Mouse (Mus musculus) heart, postnatal 0 days (tissue): ENCODE measurements around the gene Dnaaf2. TPM values are rescaled to one million over a fixed set of nuclear protein-coding genes. Genes with fewer than 3 reads are reported as not detected.
"Not testable (repeated sequence)": the region's sequence is repeated elsewhere in the genome, so short reads cannot be mapped to it uniquely, and the experiment has no call there.

Source experiments
- ATAC-seq: fragments of 200-750 bp; cut with Nextera tagmentation; 2 replicates; pipeline ENCODE4 v1.8.0; 2017; ENCODE audit warnings: low read depth, moderate number of reproducible peaks, moderate library complexity; ENCODE audit not compliant: insufficient read depth
- DNase-seq: peaks from one replicate; pipeline ENCODE4 v3.0.0-alpha.2; 2016; ENCODE audit warnings: low spot score
- H3K27ac ChIP-seq: fragments of 300-500 bp; sonication (generic); 2 replicates; pipeline ENCODE4 v1.5.1; 2014; ENCODE audit warnings: low read depth, mild to moderate bottlenecking
- H3K27me3 ChIP-seq: fragments of 300-500 bp; sonication (generic); 2 replicates; pipeline ENCODE4 v1.6.1; 2014; ENCODE audit warnings: low read length, mixed read lengths; ENCODE audit not compliant: control insufficient read depth, insufficient read depth
- H3K36me3 ChIP-seq: fragments of 300-500 bp; sonication (generic); replicated peaks from 2 replicates; pipeline ENCODE4 v1.6.1; 2014; ENCODE audit warnings: low read length, mixed read lengths; ENCODE audit not compliant: control insufficient read depth, insufficient read depth
- H3K4me1 ChIP-seq: fragments of 300-500 bp; sonication (generic); 2 replicates; pipeline ENCODE4 v1.6.1; 2014; ENCODE audit warnings: antibody characterized with exemption; ENCODE audit not compliant: control insufficient read depth, insufficient read depth
- H3K4me2 ChIP-seq: fragments of 300-500 bp; sonication (generic); 2 replicates; pipeline ENCODE4 v1.6.1; 2014; ENCODE audit warnings: low read depth, mild to moderate bottlenecking, low read length, moderate library complexity
- H3K4me3 ChIP-seq: fragments of 300-500 bp; sonication (generic); 2 replicates; pipeline ENCODE4 v1.5.1; 2014; ENCODE audit warnings: low read depth, low read length
- H3K9ac ChIP-seq: fragments of 300-500 bp; sonication (generic); replicated peaks from 2 replicates; pipeline ENCODE4 v1.6.1; 2014; ENCODE audit warnings: low read depth, low read length, mixed read lengths
- H3K9me3 ChIP-seq: fragments of 300-500 bp; sonication (generic); replicated peaks from 2 replicates; pipeline ENCODE4 v1.6.1; 2016; ENCODE audit warnings: low read length; ENCODE audit not compliant: control insufficient read depth
- CTCF ChIP-seq: IDR thresholded peaks from 2 replicates; pipeline ENCODE4 v1.5.1; 2016; ENCODE audit warnings: antibody characterized with exemption, control low read depth, low read depth
- EP300 ChIP-seq: IDR thresholded peaks from 2 replicates; pipeline ENCODE4 v1.6.1; 2016; ENCODE audit warnings: antibody characterized with exemption, low read depth
- WGBS: fragments of 180-500 bp; shearing (Covaris S2); extraction: QIAGEN DNeasy Blood & Tissue Kit; methylation state at CpG from one replicate; pipeline ENCODE4 v1.1.7; 2014; 5-methylcytosine and 5-hydroxymethylcytosine counted together
- polyA plus RNA-seq: library from polyadenylated mRNA; unstranded; fragments of >200 nt; fragmentation: Nextera tagmentation; extraction: Ambion mirVana; gene quantifications from 2 replicates; pipeline ENCODE4 v1.2.1, GENCODE M21; 2015
- total RNA-seq: library from RNA; depleted of rRNA; stranded (reverse); fragments of >200 nt; gene quantifications from 2 replicates; pipeline ENCODE4 v1.2.3, GENCODE M21; 2014; ENCODE audit warnings: low replicate concordance

Dnaaf2 gene
- total and polyA plus RNA-seq, 2 experiments from 2014 or later: 1.8 to 3.8 TPM

DNA sequence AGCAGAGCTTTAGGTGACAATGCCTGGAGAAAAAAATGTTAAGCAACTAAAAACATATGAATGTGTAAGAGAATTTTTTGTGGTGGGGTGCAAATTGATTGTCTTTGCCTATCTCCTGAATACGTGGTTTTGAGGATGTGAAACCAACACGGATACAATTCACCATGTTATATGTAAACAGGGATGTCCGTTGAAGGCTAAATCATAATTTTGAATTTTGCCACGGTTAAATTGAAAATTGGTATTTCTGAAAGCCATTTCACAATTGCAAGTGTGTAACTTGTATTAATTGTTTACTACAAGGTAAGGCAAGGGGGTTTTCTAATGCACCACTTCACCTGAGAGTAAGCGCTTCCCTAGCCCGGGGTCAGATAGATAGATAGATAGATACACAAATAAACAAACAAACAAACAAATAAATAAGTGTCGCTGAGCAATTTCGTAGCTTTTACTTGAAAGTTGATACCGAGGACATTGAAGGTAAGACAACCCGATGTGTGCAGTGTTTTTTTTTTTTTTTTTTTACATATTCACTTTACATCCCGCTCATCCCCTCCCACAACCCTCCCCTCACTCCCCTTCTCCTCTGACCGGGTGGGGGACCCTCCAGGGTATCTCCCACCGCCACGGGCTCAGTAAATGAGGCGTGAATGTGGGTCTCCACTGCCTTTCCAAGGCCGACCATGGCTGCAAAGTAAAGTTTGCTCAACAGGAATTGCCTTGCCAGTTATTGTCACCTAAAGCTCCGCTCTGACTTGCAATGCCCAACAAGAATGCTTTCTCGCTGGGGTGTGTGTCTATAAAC, 30.4 kb downstream of the Dnaaf2 start:
- TF ChIP-seq EP300 (no peak), CTCF (no peak)
- WGBS: 9% methylated on average over 18 of the region's 18 CpGs
- H3K9ac ChIP-seq: peak overlapping the region; percentile 69
- peak overlapping the region; percentile 97 for H3K4me2 ChIP-seq
- ATAC-seq: no peak
- no peaks in the 10 kb centered on the region for H3K27me3 ChIP-seq
- H3K4me1 ChIP-seq: peaks cover 13% of the 10 kb centered on the region; the same call in 1 of the 2 replicates
- DNase-seq: no peak
- H3K4me3 ChIP-seq: peak overlapping the region; percentile 80
- H3K36me3 ChIP-seq: 0 out of 2 replicates have a peak, but pooled peaks cover 4% of the 10 kb centered on the region
- H3K9me3 ChIP-seq: no peaks in the 10 kb centered on the region
- peak overlapping the region; percentile 80 for H3K27ac ChIP-seq

DNA sequence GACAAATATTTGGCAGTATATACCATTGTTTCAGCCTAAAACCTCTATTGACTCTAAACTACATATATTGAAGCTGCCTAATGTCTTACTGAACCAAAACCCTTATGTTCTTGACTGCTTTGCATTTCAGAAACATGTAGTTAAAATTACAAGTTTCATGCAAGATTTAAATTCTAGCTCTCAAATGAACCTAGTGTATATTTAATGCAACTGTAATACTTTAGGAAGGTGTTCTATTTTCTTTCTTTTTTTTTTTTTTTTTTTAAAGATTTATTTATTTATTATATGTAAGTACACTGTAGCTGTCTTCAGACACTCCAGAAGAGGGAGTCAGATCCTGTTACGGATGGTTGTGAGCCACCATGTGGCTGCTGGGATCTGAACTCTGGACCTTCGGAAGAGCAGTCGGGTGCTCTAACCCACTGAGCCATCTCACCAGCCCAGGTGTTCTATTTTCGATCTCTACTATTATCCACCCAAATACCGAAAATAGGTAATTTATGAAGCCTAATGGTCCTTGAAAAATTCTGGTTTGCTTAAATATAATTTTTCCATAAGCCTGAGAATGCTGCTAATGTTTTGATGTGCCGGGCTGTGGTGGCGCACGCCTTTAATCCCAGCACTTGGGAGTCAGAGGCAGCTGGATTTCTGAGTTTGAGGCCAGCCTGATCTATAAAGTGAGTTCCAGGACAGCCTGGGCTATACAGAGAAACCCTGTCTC, 31.2 kb downstream of the Dnaaf2 start:
- ATAC-seq, H3K4me2 ChIP-seq, H3K9ac ChIP-seq, H3K27ac ChIP-seq, H3K4me3 ChIP-seq, H3K9me3 ChIP-seq, DNase-seq, H3K36me3 ChIP-seq, H3K27me3 ChIP-seq: not testable (repeated sequence)
- H3K4me1 ChIP-seq: peaks cover 13% of the 10 kb centered on the region; the same call in 1 of the 2 replicates
- WGBS: 66% methylated on average over 8 of the region's 8 CpGs

DNA sequence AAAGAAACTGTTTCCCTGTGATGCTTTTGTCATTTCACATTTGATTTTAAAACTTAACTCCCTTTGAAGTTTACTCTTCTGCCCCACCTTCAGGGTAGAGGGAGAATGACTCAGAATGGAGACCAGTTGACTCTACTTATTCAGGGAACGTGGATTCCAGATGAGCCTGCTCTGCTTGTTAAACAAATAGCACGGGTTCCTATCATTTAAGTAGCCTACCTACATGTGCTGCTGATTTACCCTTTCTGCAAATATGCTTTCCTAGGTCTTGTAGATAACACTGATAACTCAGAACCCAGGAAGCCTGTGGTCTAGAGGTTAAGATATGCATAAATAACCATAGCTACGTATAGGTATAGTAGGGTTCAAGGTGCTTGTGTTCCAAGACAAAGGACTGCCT, 33.3 kb downstream of the Dnaaf2 start:
- Histone ChIP-seq H3K27me3 (no peaks in the 10 kb centered on the region), H3K4me2 (no peak overlapping the region), H3K9me3 (no peaks in the 10 kb centered on the region), H3K36me3 (no peaks in the 10 kb centered on the region), H3K4me3 (no peak overlapping the region), H3K9ac (no peak overlapping the region), H3K27ac (no peak overlapping the region), H3K4me1 (peaks cover 13% of the 10 kb centered on the region; the same call in 1 of the 2 replicates)
- DNase-seq: no peak
- ATAC-seq: no peak
- 59% methylated on average over 3 of the region's 3 CpGs for whole genome bisulfite sequencing
- TF ChIP-seq CTCF (no peak), EP300 (no peak)

DNA sequence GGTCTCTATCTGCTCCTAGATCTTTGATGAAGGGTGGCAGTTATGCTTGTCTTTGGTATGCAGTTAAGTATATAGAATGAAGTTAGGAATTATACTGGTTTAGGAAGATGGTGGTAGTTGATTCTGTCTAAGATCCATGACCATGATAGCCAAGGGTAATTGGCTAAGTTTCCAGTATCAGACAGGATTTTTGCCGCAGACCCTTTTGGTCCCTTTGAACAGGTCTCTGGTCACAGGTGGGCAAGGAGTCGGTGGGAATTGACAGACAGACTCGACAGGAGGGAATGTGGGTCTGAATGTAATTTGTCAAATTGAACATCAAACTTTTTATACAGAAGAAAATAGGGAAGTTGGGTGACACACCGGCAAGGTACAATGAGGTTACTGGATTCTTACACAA, 34.6 kb downstream of the Dnaaf2 start:
- not testable (repeated sequence) for H3K4me3 ChIP-seq, ATAC-seq, H3K27ac ChIP-seq, H3K9me3 ChIP-seq, H3K36me3 ChIP-seq, H3K4me1 ChIP-seq, H3K27me3 ChIP-seq, H3K9ac ChIP-seq, H3K4me2 ChIP-seq, DNase-seq
- 78% methylated on average over 4 of the region's 4 CpGs for WGBS

DNA sequence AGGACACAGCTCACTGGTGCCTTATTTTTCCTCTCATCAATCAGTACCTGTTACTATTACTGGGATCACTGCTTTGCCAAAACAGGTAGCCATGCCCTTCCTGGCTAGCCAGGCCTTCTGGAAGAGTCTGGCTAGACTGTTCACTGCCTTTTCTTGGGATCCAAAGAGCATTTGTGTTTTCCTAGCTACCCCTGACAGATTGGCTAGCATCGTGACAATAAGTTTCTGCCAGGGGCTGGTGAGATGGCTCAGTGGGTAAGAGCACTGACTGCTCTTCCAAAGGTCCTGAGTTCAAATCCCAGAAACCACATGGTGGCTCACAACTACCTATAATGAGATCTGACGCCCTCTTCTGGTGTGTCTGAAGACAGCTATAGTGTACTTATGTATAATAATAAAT, 37.6 kb downstream of the Dnaaf2 start:
- WGBS: 82% methylated on average over 2 of the region's 2 CpGs

More for the DNA sequence above, 37.6 kb downstream of the Dnaaf2 start:
- H3K27ac ChIP-seq, H3K4me3 ChIP-seq, H3K27me3 ChIP-seq, H3K9ac ChIP-seq, H3K9me3 ChIP-seq, H3K4me1 ChIP-seq, H3K4me2 ChIP-seq, DNase-seq, ATAC-seq: not testable (repeated sequence)
- H3K36me3 ChIP-seq: peaks cover 22% of the 10 kb centered on the region
